7 mouse cellular contexts compared by ENCODE assay signal in genomic region chr13:57046130-57046529, GRCm38 (mm10).
DNase-seq lines count a peak whose midpoint lies in the region; ATAC-seq and TF ChIP-seq lines count a peak whose summit lies in the region.
"Not testable (repeated sequence)": the region's sequence is repeated elsewhere in the genome, so short reads cannot be mapped to it uniquely, and the experiment has no call there.

No protein-coding gene starts in this region.

- not testable (repeated sequence) for TF ChIP-seq EP300 in lung, postnatal 0 days (IDR thresholded peaks at IDR 0.05)

- peak; percentile 11 for DNase-seq in heart, adult 8-10 months (ENCODE audit: low spot score)
- peak; percentile 10 for DNase-seq in hindbrain, embryonic 10.5 days (ENCODE audit: low spot score)
- DNase-seq in kidney, postnatal 4 days, result peak; percentile 62 to 72
- DNase-seq in liver, embryonic 13.5 days, result not testable (repeated sequence)
- DNase-seq in lung, postnatal 0 days (ENCODE audit: low spot score), result peak; percentile 66

- H3K4me3 ChIP-seq in embryonic facial prominence, embryonic 13.5 days; hindbrain, embryonic 10.5 days; liver, embryonic 13.5 days (replicated peaks); lung, postnatal 0 days (ENCODE audit: low read depth, low read length); stomach, embryonic 15.5 days (replicated peaks): not testable (repeated sequence)

- 0 out of 2 replicates have a peak, but pooled peaks cover 10% of the 10 kb centered on the region for H3K9me3 ChIP-seq in embryonic facial prominence, embryonic 13.5 days
- not testable (repeated sequence) for H3K9me3 ChIP-seq in hindbrain, embryonic 10.5 days; liver, embryonic 13.5 days (replicated peaks); lung, postnatal 0 days (ENCODE audit: low read length); stomach, embryonic 15.5 days

- TF ChIP-seq CTCF in lung, postnatal 0 days (IDR thresholded peaks at IDR 0.05), result not testable (repeated sequence)

- 17% methylated on average over 9 of the region's 9 CpGs for WGBS in embryonic facial prominence, embryonic 13.5 days
- 30% methylated on average over 9 of the region's 9 CpGs for WGBS in hindbrain, embryonic 10.5 days
- WGBS in liver, embryonic 13.5 days (ENCODE audit: insufficient replicate concordance), result 10% methylated on average over 7 of the region's 9 CpGs
- WGBS in lung, postnatal 0 days, result 10% methylated on average over 4 of the region's 9 CpGs
- 12% methylated on average over 9 of the region's 9 CpGs for WGBS in stomach, embryonic 15.5 days

- H3K9ac ChIP-seq in embryonic facial prominence, embryonic 13.5 days; liver, embryonic 13.5 days; lung, postnatal 0 days (replicated peaks; ENCODE audit: low read depth); stomach, embryonic 15.5 days: not testable (repeated sequence)

- H3K4me2 ChIP-seq in embryonic facial prominence, embryonic 13.5 days, result peak overlapping the region; percentile 7; the same call in 1 of the 2 replicates
- not testable (repeated sequence) for H3K4me2 ChIP-seq in liver, embryonic 13.5 days; lung, postnatal 0 days (replicated peaks; ENCODE audit: low read depth, low read length)
- H3K4me2 ChIP-seq in stomach, embryonic 15.5 days, result peak overlapping the region; percentile 33; the same call in 1 of the 2 replicates

- not testable (repeated sequence) for ATAC-seq in embryonic facial prominence, embryonic 13.5 days (ENCODE audit: insufficient number of reproducible peaks, insufficient read depth, low FRiP score, low TSS enrichment, low read depth); stomach, embryonic 15.5 days (ENCODE audit: insufficient read depth, low FRiP score, low read depth)
- peak; percentile 54; the same call in 1 of the 2 replicates for ATAC-seq in liver, embryonic 13.5 days (ENCODE audit: low read depth)
- peak; percentile 86 for ATAC-seq in lung, postnatal 0 days

- not testable (repeated sequence) for H3K4me1 ChIP-seq in embryonic facial prominence, embryonic 13.5 days; hindbrain, embryonic 10.5 days (replicated peaks); liver, embryonic 13.5 days (replicated peaks); lung, postnatal 0 days (ENCODE audit: insufficient read depth, low read depth, low read length); stomach, embryonic 15.5 days

- H3K27me3 ChIP-seq in embryonic facial prominence, embryonic 13.5 days; hindbrain, embryonic 10.5 days (ENCODE audit: insufficient read depth, poor library complexity, severe bottlenecking); liver, embryonic 13.5 days; lung, postnatal 0 days (replicated peaks; ENCODE audit: insufficient read depth, low read length); stomach, embryonic 15.5 days (replicated peaks): not testable (repeated sequence)

- not testable (repeated sequence) for H3K36me3 ChIP-seq in embryonic facial prominence, embryonic 13.5 days; hindbrain, embryonic 10.5 days; liver, embryonic 13.5 days; lung, postnatal 0 days (ENCODE audit: insufficient read depth, low read length); stomach, embryonic 15.5 days

- not testable (repeated sequence) for H3K27ac ChIP-seq in embryonic facial prominence, embryonic 13.5 days; hindbrain, embryonic 10.5 days; liver, embryonic 13.5 days; lung, postnatal 0 days (ENCODE audit: low read length); stomach, embryonic 15.5 days
